Mouse (Mus musculus): ENCODE data around the gene Gm11555. TPM values are rescaled to one million over a fixed set of nuclear protein-coding genes. Genes with fewer than 3 reads are reported as not detected.
"Not testable (repeated sequence)": the region's sequence is repeated elsewhere in the genome, so short reads cannot be mapped to it uniquely, and the experiment has no call there.

The Gm11555 gene
- total RNA-seq, 4 experiments from 2014 or later = not detected

GRCm38 (mm10) chr11:99603208-99603607, 46.8 kb downstream of the Gm11555 start, which contains the start of gene Gm11938:
Gm11938 (minus strand) TSS chr11:99603308.
- not testable (repeated sequence) for DNase-seq (ENCODE audit: low spot score in 2 of 2)

Other genes starting within 250 kb of the Gm11555 start
- gene Krt12, start 228.0 kb downstream of the Gm11555 start, total RNA-seq (2022) = 10 to 100 TPM in 1 of 4 experiments, 1 to 10 TPM in 3; 8.6 to 10.0 (median 9.5) TPM
- not detected for gene Krt20, start 212.1 kb downstream of the Gm11555 start, total RNA-seq (2022)
- not detected for gene Krt23, start 157.1 kb downstream of the Gm11555 start, total RNA-seq (2022)
- gene Krt39, start 128.9 kb downstream of the Gm11555 start, total RNA-seq (2022) = not detected
- not detected for gene Krt40, start 107.1 kb downstream of the Gm11555 start, total RNA-seq (2022)
- gene Krtap3-3, start 99.4 kb downstream of the Gm11555 start, total RNA-seq (2022) = not detected
- gene Krtap3-2, start 93.4 kb downstream of the Gm11555 start, total RNA-seq (2022) = not detected
- gene Gm11939, start 90.8 kb downstream of the Gm11555 start, total RNA-seq (2022) = not detected
- gene Krtap3-1, start 83.6 kb downstream of the Gm11555 start, total RNA-seq (2022) = not detected
- gene Krtap1-5, start 69.2 kb downstream of the Gm11555 start, total RNA-seq (2022) = not detected
- gene Krtap1-4, start 66.6 kb downstream of the Gm11555 start, total RNA-seq (2022) = not detected
- gene Krtap1-3, start 58.9 kb downstream of the Gm11555 start, total RNA-seq (2022) = not detected
- not detected for gene Krtap9-3, start 52.1 kb downstream of the Gm11555 start, total RNA-seq (2022)
- not detected for gene Gm11938, start 46.9 kb downstream of the Gm11555 start, total RNA-seq (2022)
- gene Gm11937, start 40.0 kb downstream of the Gm11555 start, total RNA-seq (2022) = not detected
- not detected for gene Krtap2-4, start 35.4 kb downstream of the Gm11555 start, total RNA-seq (2022)
- not detected for gene Gm11562, start 29.8 kb downstream of the Gm11555 start, total RNA-seq (2022)
- not detected for gene Krtap4-1, start 22.0 kb downstream of the Gm11555 start, total RNA-seq (2022)
- not detected for gene Krtap4-2, start 15.2 kb downstream of the Gm11555 start, total RNA-seq (2022)
- not detected for gene Krtap4-7, start 6.1 kb downstream of the Gm11555 start, total RNA-seq (2022)
- not detected for gene Gm11563, start 8.7 kb upstream of the Gm11555 start, total RNA-seq (2022)
- not detected for gene Krtap4-6, start 15.7 kb upstream of the Gm11555 start, total RNA-seq (2022)
- gene Gm14190, start 40.5 kb upstream of the Gm11555 start, total RNA-seq (2022) = not detected
- gene Gm14180, start 84.1 kb upstream of the Gm11555 start, total RNA-seq (2022) = not detected
- not detected for gene Gm11595, start 122.7 kb upstream of the Gm11555 start, total RNA-seq (2022)
- gene Krtap4-8, start 130.5 kb upstream of the Gm11555 start, total RNA-seq (2022) = not detected
- not detected for gene Krtap4-9, start 135.0 kb upstream of the Gm11555 start, total RNA-seq (2022)
- not detected for gene Gm11596, start 143.2 kb upstream of the Gm11555 start, total RNA-seq (2022)
- gene Gm11569, start 148.7 kb upstream of the Gm11555 start, total RNA-seq (2022) = not detected
- not detected for gene Gm11554, start 154.2 kb upstream of the Gm11555 start, total RNA-seq (2022)
- not detected for gene Krtap4-13, start 159.7 kb upstream of the Gm11555 start, total RNA-seq (2022)
- not detected for gene Gm11564, start 165.4 kb upstream of the Gm11555 start, total RNA-seq (2022)
- gene 2300003K06Rik, start 187.8 kb upstream of the Gm11555 start, total RNA-seq (2022) = not detected
- gene Krtap4-16, start 201.4 kb upstream of the Gm11555 start, total RNA-seq (2022) = not detected
- gene Gm11568, start 207.7 kb upstream of the Gm11555 start, total RNA-seq (2022) = not detected
- gene Gm11559, start 214.2 kb upstream of the Gm11555 start, total RNA-seq (2022) = not detected
- gene Krtap9-1, start 223.2 kb upstream of the Gm11555 start, total RNA-seq (2022) = not detected
- not detected for gene Gm11567, start 229.0 kb upstream of the Gm11555 start, total RNA-seq (2022)